Mouse (Mus musculus): ENCODE results near the gene Macrod2.
A peak's percentile ranks its signal among the peaks of the same experiment; 100 is the strongest.

Macrod2 gene

DNA sequence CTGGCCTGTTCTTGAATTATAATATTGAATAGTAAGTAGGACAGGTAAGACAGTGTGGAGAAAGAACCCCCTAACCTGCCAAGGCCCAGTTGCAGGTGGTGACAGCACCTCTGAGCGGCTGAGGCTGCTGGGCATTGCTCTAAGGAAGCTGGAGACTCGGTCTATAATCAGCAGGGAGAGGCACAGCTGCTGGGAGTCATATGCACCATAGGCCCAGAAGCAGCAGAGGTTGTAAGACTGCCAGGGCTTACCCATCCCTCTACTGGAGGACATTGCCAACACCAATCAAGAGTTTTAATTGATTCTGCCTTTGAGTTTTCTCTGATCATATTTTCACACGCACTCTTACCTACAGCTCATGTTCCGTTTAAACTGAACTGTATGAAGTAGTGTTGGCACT is 869.5 kb downstream of the Macrod2 start:
- no peak for TF ChIP-seq GATA4 (IDR thresholded peaks at IDR 0.05; ENCODE audit: insufficient replicate concordance, low read length)

DNA sequence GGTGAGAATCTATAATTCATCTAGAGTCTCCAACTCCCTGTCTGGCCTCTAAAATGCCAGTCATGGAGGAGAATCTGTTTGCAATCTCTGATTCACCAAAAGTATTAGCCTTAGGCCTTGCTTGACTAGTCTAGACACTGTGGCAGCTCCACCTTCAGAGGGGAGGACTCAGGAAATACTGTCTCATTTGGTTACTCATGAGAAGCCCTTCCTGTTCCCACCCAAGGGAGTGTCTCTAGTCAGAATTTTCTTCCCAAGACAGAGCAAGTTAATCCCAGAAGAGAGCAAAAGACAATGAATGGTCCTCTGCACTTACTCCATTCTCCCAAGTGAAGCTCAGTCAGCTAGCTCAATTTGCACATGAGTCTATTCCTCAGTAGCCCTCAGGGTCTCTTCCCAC is 871.5 kb downstream of the Macrod2 start:
- no peak for TF ChIP-seq GATA4 (IDR thresholded peaks at IDR 0.05; ENCODE audit: insufficient replicate concordance, low read length)

DNA sequence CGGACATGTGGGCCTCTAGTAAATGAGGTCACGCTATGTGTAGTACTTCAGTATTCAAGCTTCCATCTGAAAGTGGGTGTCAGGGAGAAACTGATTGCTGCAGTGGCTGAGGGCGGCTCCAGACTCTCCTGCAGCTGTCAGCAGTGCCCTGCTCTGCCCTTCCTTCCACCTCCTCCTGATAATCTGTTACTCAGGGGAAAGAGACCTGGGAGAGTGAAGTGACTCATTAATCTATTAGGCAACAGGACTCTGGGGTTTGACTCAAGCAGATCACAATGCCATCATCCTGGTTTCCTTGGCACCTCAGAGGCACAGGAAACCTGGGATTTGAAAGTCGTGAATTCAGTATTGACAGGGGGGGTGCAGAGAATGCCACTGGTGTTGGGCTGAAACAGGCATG is 876.4 kb downstream of the Macrod2 start:
- TF ChIP-seq GATA4 (IDR thresholded peaks at IDR 0.05; ENCODE audit: insufficient replicate concordance, low read length), result no peak

DNA sequence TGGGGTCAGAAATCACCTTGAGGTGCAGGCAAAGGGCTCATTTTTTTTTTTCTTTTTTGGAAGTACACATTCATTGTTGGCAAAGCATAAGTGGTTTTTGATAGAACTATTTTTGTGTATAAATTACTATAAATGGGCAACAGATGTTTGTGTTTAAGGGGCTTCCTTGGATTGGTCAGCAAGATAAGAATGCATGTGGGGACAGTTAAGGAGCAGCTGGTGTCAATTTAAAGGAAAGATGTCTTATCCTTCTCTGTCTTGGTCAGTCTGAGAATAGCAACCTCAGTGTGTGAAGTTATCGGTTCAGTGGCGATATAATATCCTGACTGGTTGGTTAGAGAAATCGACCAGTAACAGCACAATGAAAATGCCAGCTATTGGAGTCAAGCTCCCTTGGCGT is 877.9 kb downstream of the Macrod2 start:
- TF ChIP-seq GATA4 (IDR thresholded peaks at IDR 0.05; ENCODE audit: insufficient replicate concordance, low read length), result no peak

DNA sequence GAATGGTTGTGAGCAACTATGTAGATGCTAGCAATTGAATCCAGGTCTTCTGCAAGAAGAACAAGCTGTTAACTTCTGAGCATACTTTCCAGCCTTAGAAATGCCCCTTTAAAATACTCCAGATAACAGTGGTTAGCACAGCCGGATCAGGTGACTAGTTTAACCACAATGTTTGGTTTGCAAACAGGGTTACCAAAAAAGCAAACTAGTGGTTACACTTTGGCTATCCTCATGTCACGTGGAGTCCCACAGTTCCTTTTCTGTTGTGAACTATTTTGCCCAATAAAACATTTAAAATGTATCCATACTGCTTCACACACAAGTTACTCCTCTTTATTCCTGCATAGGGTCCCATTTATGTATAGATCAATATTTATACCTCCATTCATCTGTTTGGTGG is 879.2 kb downstream of the Macrod2 start:
- TF ChIP-seq GATA4 (IDR thresholded peaks at IDR 0.05; ENCODE audit: insufficient replicate concordance, low read length), result no peak

DNA sequence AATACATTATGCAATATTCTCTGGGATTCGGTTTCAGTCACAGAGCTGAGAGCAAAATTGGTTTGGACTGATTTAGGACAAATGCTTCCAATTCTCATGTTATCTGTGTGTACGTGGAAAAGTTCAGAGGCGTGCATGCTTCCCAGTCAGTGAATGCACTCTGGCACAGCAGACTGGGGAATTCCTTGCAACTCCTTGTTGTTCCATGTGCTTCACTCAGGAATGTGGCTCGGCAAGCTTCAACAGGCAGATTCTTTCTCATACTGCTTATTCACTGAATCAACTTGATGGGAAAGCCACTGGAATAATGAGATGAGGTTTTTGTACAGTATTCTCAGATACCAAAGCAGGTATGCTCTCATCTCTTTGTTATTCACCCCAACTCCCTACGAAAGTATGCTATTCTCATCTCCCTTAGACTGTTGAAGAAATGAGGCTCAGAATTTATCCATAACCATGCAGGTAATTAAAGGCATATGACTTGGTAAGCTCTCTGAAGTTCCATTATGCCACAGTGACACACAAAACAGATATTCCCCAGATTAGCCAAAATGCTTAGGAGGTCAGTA is 884.1 kb downstream of the Macrod2 start:
- TF ChIP-seq GATA4 (IDR thresholded peaks at IDR 0.05; ENCODE audit: insufficient replicate concordance, low read length), result no peak

DNA sequence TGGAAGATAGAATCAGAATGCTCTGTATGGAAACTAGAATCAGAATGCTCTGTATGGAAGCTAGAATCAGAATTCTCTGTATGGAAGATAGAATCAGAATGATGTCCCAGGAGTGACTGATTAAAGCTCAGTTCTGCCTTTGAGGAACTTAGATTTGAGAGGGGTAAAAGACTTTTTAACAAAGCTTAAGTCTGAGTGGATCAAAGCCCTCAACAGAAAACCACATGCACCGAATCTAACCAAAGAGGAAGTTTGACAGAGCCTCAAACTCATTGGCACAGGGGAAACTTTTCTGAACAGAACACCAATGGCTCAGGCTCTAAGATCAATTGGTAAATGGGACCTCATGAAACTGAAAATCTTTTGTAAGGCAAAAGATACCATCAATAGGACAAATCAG is 885.7 kb downstream of the Macrod2 start:
- TF ChIP-seq GATA4 (IDR thresholded peaks at IDR 0.05; ENCODE audit: insufficient replicate concordance, low read length), result no peak

DNA sequence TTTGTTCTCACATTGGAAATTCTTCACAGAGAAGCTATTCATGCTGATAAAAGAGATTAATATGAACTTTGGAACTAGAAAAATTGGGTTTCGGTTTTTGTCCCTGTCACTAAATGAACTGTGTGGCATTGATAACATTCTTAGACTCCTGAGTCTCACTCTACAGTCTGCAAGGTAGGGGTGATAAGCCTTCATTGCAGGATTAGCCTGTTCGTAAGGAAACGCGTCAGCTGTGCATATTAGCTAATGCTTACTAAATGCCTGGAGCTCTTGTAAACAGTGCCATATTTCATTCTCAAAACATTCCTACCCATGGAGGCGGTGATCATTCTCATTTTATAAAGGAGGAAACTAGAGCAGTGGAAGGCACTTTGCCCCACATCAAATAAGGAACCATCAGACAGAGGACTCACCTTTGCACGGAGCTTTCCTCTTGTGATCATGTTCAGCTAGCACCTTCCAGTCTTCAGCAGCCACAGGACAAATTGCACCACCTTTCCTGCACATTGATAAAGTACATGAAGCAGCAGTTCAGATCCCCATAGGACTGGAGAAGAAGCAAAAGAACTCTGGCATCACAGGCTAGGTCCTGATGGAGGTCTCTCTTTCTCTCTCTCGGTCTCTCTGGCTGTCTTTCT is 891.1 kb downstream of the Macrod2 start:
- TF ChIP-seq GATA4 (IDR thresholded peaks at IDR 0.05; ENCODE audit: insufficient replicate concordance, low read length), result no peak

DNA sequence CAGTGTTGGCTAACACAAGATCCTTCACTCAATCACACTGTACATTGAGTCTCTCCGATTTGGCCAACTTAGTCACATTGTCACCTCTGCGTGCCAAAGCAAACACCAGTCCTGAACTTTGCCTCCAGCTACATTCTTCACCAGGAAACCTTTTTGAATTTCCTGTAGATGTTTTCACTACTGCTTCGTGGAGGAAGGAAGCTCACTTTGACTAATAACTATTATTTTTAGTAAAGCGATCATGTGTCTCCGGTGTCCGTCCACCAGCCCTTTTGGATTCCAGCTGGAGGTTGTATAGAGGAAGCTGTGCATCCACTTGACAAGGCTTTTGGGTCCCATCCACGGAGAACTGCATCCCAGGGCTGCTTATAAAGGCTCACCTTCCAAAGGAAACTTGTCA is 893.4 kb downstream of the Macrod2 start:
- TF ChIP-seq GATA4 (IDR thresholded peaks at IDR 0.05; ENCODE audit: insufficient replicate concordance, low read length), result peak; percentile 66; the same call in 1 of the 2 replicates

DNA sequence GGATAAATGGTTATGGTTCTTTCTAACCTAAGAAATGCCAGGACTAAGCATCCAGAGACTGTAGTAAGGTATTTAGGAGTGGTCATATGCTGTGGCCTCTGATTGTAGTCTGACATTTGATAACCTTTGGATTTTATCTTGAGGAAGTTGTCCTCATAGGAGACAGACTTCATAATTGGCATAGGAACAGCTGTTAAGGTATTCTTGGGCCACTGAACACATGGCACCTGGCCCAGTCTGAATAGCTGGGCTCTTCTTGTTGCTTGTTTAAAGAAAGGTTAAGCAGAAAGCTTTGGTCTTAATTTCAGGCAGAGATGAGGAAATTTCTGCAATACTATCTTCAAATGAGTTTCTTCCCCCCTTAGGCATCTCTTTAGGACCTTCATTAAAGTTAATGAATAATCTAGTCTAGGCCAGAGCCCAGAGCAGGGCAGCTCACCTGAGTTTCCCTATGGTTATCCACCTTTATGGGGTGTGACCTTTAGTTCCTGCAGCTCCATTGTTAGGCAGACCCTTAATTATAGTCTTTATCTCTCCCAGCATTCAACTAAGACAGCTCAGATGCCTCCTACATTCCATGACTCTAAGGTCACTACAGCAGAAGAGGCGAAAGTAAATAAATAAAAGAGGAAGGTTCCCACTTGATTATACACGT is 894.1 kb downstream of the Macrod2 start:
- no peak for TF ChIP-seq GATA4 (IDR thresholded peaks at IDR 0.05; ENCODE audit: insufficient replicate concordance, low read length)

DNA sequence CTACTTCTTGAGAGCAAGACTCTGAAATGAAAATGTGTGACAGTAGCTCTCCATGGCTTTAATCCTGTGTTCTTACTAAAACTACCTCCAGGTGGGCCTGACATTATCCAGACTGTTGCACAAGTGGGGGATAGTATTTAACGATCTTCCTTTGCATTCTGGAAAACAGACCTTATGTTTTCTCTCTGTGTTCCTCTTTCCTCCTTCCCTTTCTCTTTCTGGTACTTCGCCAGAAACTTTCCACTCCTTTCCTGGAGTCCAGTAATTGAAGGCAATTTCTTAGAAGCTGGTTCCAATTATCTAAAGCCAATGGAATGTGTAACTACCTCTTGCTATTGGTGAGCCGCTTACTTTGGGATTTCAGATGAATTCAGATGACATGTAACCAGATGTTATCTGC is 897.7 kb downstream of the Macrod2 start:
- no peak for TF ChIP-seq GATA4 (IDR thresholded peaks at IDR 0.05; ENCODE audit: insufficient replicate concordance, low read length)

DNA sequence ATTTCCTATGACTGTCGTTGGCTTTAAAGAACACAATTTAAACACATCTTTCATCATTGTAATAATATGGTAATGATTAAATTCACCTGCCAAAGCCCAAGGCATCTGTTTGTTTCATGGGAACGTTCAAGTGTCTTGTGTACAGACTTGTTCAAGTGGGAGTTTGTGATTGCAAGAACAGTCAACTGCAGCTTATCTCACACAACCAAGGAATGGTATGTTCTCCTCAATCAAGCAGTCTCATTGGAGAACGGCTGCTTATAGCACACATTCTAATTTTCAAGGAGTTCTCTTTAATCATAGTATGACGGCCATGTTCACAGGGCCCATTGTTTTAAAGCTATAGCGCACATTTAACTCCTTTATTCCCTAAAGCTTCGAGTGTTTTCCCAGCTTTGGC is 904.1 kb downstream of the Macrod2 start:
- TF ChIP-seq GATA4 (IDR thresholded peaks at IDR 0.05; ENCODE audit: insufficient replicate concordance, low read length), result no peak

DNA sequence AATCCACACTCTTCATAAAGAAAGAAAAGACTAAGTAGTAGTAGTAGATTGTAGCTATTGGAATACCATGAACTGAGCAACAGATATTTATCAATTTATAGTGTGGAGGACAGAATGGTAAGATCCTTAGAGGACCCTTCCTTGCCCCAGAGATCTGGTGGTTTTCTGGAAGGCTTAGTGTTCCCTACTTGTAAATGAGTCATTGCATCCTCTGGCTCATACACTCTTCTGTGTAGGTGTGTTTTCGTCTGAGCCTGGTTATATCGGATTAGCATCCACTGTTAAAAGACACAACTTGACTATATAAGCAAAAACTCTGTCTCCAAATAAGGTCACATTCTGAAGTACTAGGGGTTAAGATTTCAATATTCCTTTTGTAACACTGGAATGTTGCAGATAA is 905.9 kb downstream of the Macrod2 start:
- TF ChIP-seq GATA4 (IDR thresholded peaks at IDR 0.05; ENCODE audit: insufficient replicate concordance, low read length), result no peak

DNA sequence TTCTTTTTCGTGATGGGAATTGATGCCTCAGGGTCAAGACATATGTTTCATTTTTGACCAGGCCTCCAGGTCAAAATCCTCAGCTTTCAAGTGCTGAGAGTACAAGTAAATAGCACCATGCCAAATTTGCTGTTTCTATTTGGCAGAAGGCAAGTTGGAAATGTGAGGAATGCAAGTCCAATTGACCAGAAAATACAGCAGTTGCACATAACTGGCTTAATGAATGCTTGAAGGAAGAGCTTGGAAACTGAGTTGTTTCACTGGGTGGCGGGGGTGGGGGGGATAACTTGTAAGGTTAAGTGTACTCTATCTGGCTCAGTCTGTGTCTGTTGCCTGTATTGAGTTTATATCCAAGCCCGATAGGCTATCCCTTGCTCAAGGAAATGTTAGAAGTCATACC is 913.3 kb downstream of the Macrod2 start:
- no peak for TF ChIP-seq GATA4 (IDR thresholded peaks at IDR 0.05; ENCODE audit: insufficient replicate concordance, low read length)

DNA sequence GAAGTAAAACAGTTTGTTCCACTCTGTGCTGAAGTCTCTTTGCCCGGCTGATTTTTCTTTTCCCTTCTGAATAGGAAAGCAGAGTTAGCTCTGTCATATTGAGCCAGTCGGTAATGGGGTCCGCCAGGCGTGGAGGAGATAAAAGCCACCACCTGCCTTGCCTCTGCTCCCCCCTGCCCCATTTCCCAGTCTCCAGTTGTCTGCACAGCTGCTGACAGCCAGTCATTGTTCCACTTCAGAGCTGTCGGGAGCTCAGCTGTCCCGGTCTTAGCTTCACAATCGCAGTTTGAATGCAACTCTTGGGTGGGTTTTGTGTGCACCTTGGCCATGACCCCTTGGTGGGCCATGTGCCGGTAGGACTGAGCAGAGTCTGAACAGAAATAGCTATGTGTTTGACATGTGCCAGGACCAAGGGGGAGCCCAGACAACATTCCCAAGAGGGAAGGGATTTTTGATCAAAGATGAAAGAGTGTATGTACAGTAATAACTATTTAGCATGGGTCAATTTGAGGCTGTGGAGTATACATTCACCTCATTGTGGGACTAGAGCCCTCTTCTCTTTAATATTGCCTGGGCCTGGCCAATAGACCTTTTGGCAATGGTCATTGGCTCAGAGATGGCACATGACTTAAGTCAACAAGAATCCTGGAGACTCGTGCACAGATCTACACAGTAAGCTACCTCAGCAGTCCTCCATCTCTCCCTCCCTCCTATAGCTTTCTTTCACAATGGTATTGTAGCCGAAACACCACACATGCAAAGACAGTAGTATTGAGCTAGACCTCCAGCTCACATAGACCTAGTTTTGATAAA is 917.2 kb downstream of the Macrod2 start:
- TF ChIP-seq GATA4 (IDR thresholded peaks at IDR 0.05; ENCODE audit: insufficient replicate concordance, low read length), result no peak

DNA sequence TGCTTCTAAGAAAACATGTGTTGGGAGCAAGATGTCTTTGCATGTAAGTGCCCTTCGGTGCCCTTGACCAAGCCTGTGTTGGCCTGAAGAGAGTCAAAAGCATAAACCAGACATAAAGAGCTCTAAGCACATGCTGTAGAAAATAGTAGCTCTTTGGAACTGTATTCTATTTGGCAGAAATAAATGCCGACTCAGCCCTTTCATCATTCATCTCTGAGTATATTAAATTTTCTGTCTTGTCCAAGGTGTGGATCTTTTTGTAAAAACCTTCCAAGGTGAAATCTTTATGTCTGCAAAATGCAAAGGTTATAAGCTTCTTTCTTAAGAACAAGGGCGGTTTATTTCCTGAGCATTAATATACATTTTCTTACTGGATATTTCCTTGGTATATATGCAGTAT is 920.2 kb downstream of the Macrod2 start:
- TF ChIP-seq GATA4 (IDR thresholded peaks at IDR 0.05; ENCODE audit: insufficient replicate concordance, low read length), result no peak

Measured in liver, adult (tissue).